7 mouse cellular contexts compared by ENCODE assay signal in genomic region chr10:94311511-94312006, GRCm38 (mm10). TPM values are rescaled to one million over a fixed set of nuclear protein-coding genes. Genes with fewer than 3 reads are reported as not detected.
A peak's percentile ranks its signal among the peaks of the same experiment; 100 is the strongest.
DNase-seq lines count a peak whose midpoint lies in the region; ATAC-seq lines count a peak whose summit lies in the region.

Tmcc3 (plus strand) TSS chr10:94311949.

- H3K27ac ChIP-seq in kidney, embryonic 16.5 days (ENCODE audit: low read length), result no peak within 1 kb of the TSS
- H3K27ac ChIP-seq in midbrain, embryonic 11.5 days (ENCODE audit: low read depth, low read length), result no peak within 1 kb of the TSS

- peak within 1 kb of the TSS; percentile 59 for H3K9ac ChIP-seq in kidney, embryonic 16.5 days (replicated peaks; ENCODE audit: low read length)
- peak within 1 kb of the TSS; percentile 67 for H3K9ac ChIP-seq in midbrain, embryonic 11.5 days (ENCODE audit: low read length)

- H3K9me3 ChIP-seq in kidney, embryonic 16.5 days (ENCODE audit: low read length), result no peaks in the 10 kb centered on the region
- H3K9me3 ChIP-seq in midbrain, embryonic 11.5 days (ENCODE audit: control insufficient read depth, low read length), result no peaks in the 10 kb centered on the region

- peaks cover 10% of the 10 kb centered on the region; the same call in 1 of the 2 replicates for H3K4me1 ChIP-seq in kidney, embryonic 16.5 days (ENCODE audit: insufficient read depth, low read length)
- peaks cover 7% of the 10 kb centered on the region for H3K4me1 ChIP-seq in midbrain, embryonic 11.5 days (ENCODE audit: control insufficient read depth, insufficient read depth, low read length)

- peak within 1 kb of the TSS; percentile 53 for H3K4me3 ChIP-seq in kidney, embryonic 16.5 days (ENCODE audit: low read length)
- H3K4me3 ChIP-seq in midbrain, embryonic 11.5 days (ENCODE audit: low read depth, low read length), result peak within 1 kb of the TSS; percentile 46

- no peaks in the 10 kb centered on the region for H3K36me3 ChIP-seq in kidney, embryonic 16.5 days (ENCODE audit: insufficient read depth, low read length)
- H3K36me3 ChIP-seq in midbrain, embryonic 11.5 days (ENCODE audit: control insufficient read depth, insufficient read depth, low read length), result no peaks in the 10 kb centered on the region

- 3% methylated on average over 19 of the region's 19 CpGs for WGBS in kidney, embryonic 16.5 days
- WGBS in midbrain, embryonic 11.5 days, result 3% methylated on average over 19 of the region's 19 CpGs

- peak; percentile 7 for DNase-seq in right cerebral cortex, adult 18-20 months
- DNase-seq in right cerebral cortex, postnatal 10 days (ENCODE audit: low spot score in 2 of 2), result no peak
- DNase-seq in embryo, embryonic 11 days, result peak; percentile 34
- no peak for DNase-seq in midbrain, embryonic 11.5 days (ENCODE audit: low spot score, missing footprints)
- DNase-seq in B cell, adult 2 months, result no peak

- H3K4me2 ChIP-seq in kidney, embryonic 16.5 days (replicated peaks; ENCODE audit: low read depth, low read length), result peak within 1 kb of the TSS; percentile 92
- H3K4me2 ChIP-seq in midbrain, embryonic 11.5 days, result peak within 1 kb of the TSS; percentile 94

- peak; percentile 20; the same call in 1 of the 2 replicates for ATAC-seq in granulocyte monocyte progenitor cell, adult 5-6 weeks (replicated peaks; ENCODE audit: poor library complexity, severe bottlenecking)
- ATAC-seq in kidney, embryonic 16.5 days (ENCODE audit: low FRiP score, low TSS enrichment), result 0 out of 2 replicates have a peak, but pooled peaks have one; percentile 23
- peak; percentile 25 for ATAC-seq in midbrain, embryonic 11.5 days (ENCODE audit: low FRiP score)

- peaks cover 21% of the 10 kb centered on the region for H3K27me3 ChIP-seq in kidney, embryonic 16.5 days (ENCODE audit: insufficient read depth, low read length)
- H3K27me3 ChIP-seq in midbrain, embryonic 11.5 days (ENCODE audit: control insufficient read depth, insufficient read depth, low read length), result peaks cover 2% of the 10 kb centered on the region; the same call in 1 of the 2 replicates

RNA-seq across cellular contexts. Expression of gene Tmcc3, which starts in this region (rescaled TPM):
- 0.58 and 1.2 TPM in 2 replicates for total RNA-seq in granulocyte monocyte progenitor cell, adult 5-6 weeks (2014; fragmentation: Nextera tagmentation)
- 0.65 and 3.1 TPM in 2 replicates for total RNA-seq in granulocyte monocyte progenitor cell, adult 5-6 weeks (2017)
- polyA plus RNA-seq in kidney, embryonic 16.5 days (2015; fragmentation: Nextera tagmentation; extraction: Ambion mirVana), result 8.0 and 9.2 TPM in 2 replicates
- polyA plus RNA-seq in midbrain, embryonic 11.5 days (2014; fragmentation: Nextera tagmentation; extraction: Ambion mirVana), result 3.2 and 4.0 TPM in 2 replicates

Comparison
In these comparisons a context has a peak if more than half of its experiments do, and no peak if none do; other contexts are left out.
1. DNase-seq: peak in right cerebral cortex, adult 18-20 months (single experiment) and embryo, embryonic 11 days (single experiment); none in right cerebral cortex, postnatal 10 days (0 of 2), midbrain, embryonic 11.5 days (single experiment) and B cell, adult 2 months (0 of 2).
2. Peak in every context shown above with its lines, with median percentiles within 50 percentile points of each other: ATAC-seq.